Mouse (Mus musculus): ENCODE data around the gene Gm49450. TPM values are rescaled to one million over a fixed set of nuclear protein-coding genes. Genes with fewer than 3 reads are reported as not detected.
"Not testable (repeated sequence)": the region's sequence is repeated elsewhere in the genome, so short reads cannot be mapped to it uniquely, and the experiment has no call there.

The Gm49450 gene
- polyA plus RNA-seq, 1 experiment from 2014 or later = not detected

DNA sequence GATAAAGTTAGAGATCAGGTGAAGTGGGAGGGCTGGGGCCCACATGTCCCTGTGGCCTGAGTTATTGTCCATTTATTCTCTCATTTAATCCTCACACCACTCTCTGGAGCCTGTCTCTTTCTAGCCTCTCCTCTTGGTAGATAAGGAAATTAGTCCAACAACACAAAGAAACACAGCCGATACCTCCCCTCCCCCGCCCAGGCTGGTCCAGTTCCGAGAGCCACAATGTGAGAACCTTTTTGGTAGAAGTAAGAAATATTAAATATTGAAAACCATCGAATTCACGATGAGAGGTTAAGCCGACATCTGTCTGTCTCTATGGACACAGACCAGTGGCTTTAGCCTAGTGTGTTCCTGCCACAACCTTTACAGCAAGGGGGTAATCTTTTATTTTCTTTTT is 31.3 kb upstream of the Gm49450 start:
- 33% methylated on average over 6 of the region's 6 CpGs for WGBS (ENCODE audit: insufficient replicate concordance)
- no peaks in the 10 kb centered on the region for H3K9me3 ChIP-seq (replicated peaks)
- H3K9ac ChIP-seq = peak overlapping the region; percentile 65; the same call in 1 of the 2 replicates
- H3K4me2 ChIP-seq = peak overlapping the region; percentile 77
- peaks cover 10% of the 10 kb centered on the region; the same call in 1 of the 2 replicates for H3K27me3 ChIP-seq
- peak overlapping the region; percentile 82 for H3K27ac ChIP-seq (replicated peaks)
- no peak for ATAC-seq (ENCODE audit: insufficient read depth)
- no peaks in the 10 kb centered on the region for H3K36me3 ChIP-seq (replicated peaks)
- peak overlapping the region; percentile 67 for H3K4me3 ChIP-seq (replicated peaks)
- peaks cover 30% of the 10 kb centered on the region for H3K4me1 ChIP-seq (replicated peaks)

DNA sequence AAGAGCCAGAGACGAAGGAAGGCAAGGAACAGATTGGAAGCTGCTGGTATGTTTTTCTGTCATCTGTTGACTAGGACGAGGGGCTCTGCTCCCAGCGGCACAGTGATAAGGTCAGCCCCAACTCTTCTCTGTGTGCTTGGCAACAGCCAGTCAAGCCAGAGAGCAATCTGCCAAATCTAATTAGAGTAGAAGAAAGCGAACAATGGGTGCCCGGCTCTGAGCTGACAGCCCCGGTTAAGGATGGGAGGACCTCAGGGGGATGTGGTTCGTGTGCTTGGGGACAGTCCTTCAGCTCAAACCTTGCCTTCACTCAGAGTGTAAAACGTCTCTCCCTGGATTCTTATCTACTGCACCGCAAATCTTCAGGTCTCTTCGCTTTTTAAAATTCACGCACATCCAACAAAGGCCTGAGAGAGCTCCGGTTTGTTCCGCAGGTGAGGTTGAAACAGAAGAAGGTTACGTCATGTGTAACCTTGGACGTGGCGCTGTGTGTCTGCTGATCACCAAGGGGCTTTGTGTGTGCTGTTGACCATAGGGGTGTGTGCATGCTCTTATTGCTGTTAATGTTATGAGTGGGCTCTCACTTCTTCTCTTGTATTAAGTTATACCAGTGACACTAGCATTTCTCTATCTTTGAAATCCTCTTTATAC is 30.2 kb upstream of the Gm49450 start:
- ATAC-seq (ENCODE audit: insufficient read depth) = no peak
- Histone ChIP-seq H3K4me3 (replicated peaks) (no peak overlapping the region), H3K9me3 (replicated peaks) (no peaks in the 10 kb centered on the region), H3K36me3 (replicated peaks) (no peaks in the 10 kb centered on the region), H3K27ac (replicated peaks) (no peak overlapping the region), H3K4me2 (no peak overlapping the region), H3K9ac (no peak overlapping the region), H3K27me3 (peaks cover 10% of the 10 kb centered on the region; the same call in 1 of the 2 replicates), H3K4me1 (replicated peaks) (peaks cover 30% of the 10 kb centered on the region)
- WGBS (ENCODE audit: insufficient replicate concordance) = 49% methylated on average over 16 of the region's 16 CpGs

DNA sequence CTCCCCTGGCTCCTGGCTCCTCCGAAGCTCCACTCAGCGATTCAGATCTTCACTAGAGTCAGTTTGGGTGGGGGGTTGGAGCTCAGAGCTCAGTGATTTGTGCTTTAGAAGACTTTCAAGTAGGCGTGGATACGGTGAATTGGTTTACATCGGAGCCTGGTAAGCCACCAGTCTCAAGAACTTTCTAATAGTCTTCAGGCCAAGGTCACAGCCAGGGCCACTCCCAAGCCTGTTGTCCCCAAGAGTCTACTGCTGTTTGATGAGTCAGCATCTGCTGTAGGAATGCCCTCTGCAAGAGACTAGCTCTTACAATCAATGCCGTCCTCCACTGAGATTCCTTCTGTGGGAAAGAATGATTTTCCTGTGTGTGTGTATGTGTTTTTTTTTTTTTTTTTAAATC is 28.7 kb upstream of the Gm49450 start:
- H3K9me3 ChIP-seq (replicated peaks) = no peaks in the 10 kb centered on the region
- no peak for ATAC-seq (ENCODE audit: insufficient read depth)
- H3K4me2 ChIP-seq = no peak overlapping the region
- no peak overlapping the region for H3K4me3 ChIP-seq (replicated peaks)
- H3K27me3 ChIP-seq = peaks cover 13% of the 10 kb centered on the region; the same call in 1 of the 2 replicates
- no peak overlapping the region for H3K9ac ChIP-seq
- H3K4me1 ChIP-seq (replicated peaks) = peaks cover 27% of the 10 kb centered on the region
- WGBS (ENCODE audit: insufficient replicate concordance) = 66% methylated on average over 6 of the region's 6 CpGs
- no peak overlapping the region for H3K27ac ChIP-seq (replicated peaks)
- no peaks in the 10 kb centered on the region for H3K36me3 ChIP-seq (replicated peaks)

DNA sequence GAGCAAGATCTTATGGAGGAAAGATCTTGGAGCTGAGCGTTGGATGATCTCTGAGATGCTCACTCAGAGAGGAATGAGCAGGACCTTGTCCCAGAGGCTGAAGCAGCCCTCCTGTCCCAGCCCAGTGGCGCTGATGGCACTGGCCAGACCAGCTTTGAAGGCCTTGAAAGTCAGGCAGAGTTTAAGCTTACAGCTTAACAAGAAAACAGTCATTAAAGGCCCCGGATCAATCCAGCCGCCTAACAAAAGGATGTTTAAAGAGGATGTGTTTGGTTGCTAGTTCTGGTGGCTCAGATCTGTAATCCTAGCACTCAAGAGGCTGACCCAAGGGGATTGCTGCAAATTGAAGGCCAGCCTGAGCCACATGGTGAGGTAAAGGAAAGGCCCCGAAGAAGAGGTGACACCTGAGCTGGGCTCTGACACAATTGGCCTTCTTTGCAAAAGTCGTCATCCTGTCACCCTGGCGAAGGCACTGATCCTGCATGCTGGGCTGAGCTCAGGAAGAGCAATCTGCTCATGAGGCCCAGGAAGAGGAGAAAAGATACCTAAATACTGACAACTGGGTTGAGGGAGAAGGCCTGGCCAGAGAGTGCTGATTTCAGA is 26.8 kb upstream of the Gm49450 start:
- Histone ChIP-seq H3K4me2 (no peak overlapping the region), H3K36me3 (replicated peaks) (no peaks in the 10 kb centered on the region), H3K4me3 (replicated peaks) (no peak overlapping the region), H3K27ac (replicated peaks) (no peak overlapping the region), H3K4me1 (replicated peaks) (peaks cover 15% of the 10 kb centered on the region), H3K9ac (no peak overlapping the region), H3K9me3 (replicated peaks) (no peaks in the 10 kb centered on the region), H3K27me3 (peaks cover 14% of the 10 kb centered on the region; the same call in 1 of the 2 replicates)
- 59% methylated on average over 7 of the region's 7 CpGs for WGBS (ENCODE audit: insufficient replicate concordance)
- no peak for ATAC-seq (ENCODE audit: insufficient read depth)

DNA sequence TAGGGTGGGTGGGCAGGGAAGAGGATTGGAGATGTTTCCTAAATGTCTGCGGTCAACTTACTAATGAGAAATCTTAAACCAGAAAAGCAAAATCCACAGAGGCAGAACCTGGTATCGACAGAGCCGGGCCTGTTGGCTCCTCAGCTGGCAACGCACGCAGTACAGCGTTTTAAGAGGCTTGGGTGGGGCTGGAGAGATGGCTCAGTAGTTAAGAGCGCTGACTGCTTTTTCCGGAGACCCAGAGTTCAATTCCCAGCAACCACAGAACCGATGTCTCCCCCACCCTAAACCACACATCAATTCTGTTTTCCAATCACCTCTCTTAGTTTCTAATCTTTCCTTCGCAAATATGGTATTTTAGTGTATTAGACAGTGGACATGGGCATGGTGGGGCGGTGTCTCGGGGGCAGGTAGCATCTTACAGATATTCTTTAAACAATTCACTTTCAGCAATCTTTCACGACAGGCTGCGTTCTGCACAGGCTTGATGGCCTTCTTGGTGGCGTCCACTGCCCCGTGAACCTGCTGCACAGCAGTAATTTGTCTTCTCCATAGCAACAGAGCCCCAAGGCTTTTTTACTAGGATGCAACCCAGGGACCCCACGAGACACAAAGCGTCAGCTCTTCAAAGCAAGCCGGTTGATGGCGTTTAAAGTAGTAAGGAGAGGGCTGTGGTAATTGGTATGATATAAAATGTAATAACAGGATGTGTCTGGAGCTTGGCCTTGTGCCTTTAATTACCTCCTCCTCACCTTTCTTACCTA is 25.2 kb upstream of the Gm49450 start:
- Histone ChIP-seq H3K9ac (no peak overlapping the region), H3K36me3 (replicated peaks) (no peaks in the 10 kb centered on the region), H3K9me3 (replicated peaks) (no peaks in the 10 kb centered on the region), H3K4me1 (replicated peaks) (peaks cover 7% of the 10 kb centered on the region; the same call in 1 of the 2 replicates), H3K4me2 (no peak overlapping the region), H3K27ac (replicated peaks) (no peak overlapping the region), H3K27me3 (peaks cover 14% of the 10 kb centered on the region; the same call in 1 of the 2 replicates), H3K4me3 (replicated peaks) (no peak overlapping the region)
- no peak for ATAC-seq (ENCODE audit: insufficient read depth)
- 62% methylated on average over 20 of the region's 20 CpGs for WGBS (ENCODE audit: insufficient replicate concordance)

DNA sequence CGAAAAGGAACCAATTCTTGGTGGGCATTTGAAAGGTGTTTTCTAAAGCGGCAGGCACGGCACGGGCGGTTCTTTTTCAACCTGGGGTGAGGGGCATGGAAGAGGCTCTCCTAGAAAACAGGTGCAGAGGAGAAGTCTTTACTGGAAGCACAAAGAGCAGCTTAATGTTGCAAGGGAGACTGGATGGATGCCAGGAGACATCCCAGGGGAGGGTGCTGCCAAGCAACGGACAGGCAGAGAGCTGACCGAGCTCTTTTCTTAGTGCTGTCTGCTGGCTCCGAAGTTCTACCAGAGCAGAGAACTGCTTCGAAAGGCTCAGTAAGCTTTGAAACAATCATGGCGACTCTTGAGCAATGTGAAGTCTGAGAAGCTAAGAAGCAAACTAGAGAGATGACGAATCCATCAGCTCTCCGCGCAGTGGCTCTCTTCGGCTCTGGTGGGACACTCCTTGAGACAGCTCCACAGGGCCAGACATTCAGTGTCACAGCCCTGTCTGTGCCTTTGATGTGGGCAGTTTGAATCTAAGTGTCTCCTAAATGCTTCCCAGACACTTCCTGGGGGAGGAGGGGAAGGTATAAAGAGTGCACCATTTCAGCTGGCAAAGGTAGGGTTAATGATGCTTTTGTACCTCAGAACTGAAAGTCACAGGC is 24.5 kb upstream of the Gm49450 start:
- Histone ChIP-seq H3K27me3 (peaks cover 14% of the 10 kb centered on the region; the same call in 1 of the 2 replicates), H3K36me3 (replicated peaks) (no peaks in the 10 kb centered on the region), H3K4me1 (replicated peaks) (no peaks in the 10 kb centered on the region), H3K27ac (replicated peaks) (no peak overlapping the region), H3K9ac (no peak overlapping the region), H3K9me3 (replicated peaks) (no peaks in the 10 kb centered on the region), H3K4me3 (replicated peaks) (no peak overlapping the region), H3K4me2 (no peak overlapping the region)
- ATAC-seq (ENCODE audit: insufficient read depth) = no peak
- WGBS (ENCODE audit: insufficient replicate concordance) = 77% methylated on average over 14 of the region's 14 CpGs

DNA sequence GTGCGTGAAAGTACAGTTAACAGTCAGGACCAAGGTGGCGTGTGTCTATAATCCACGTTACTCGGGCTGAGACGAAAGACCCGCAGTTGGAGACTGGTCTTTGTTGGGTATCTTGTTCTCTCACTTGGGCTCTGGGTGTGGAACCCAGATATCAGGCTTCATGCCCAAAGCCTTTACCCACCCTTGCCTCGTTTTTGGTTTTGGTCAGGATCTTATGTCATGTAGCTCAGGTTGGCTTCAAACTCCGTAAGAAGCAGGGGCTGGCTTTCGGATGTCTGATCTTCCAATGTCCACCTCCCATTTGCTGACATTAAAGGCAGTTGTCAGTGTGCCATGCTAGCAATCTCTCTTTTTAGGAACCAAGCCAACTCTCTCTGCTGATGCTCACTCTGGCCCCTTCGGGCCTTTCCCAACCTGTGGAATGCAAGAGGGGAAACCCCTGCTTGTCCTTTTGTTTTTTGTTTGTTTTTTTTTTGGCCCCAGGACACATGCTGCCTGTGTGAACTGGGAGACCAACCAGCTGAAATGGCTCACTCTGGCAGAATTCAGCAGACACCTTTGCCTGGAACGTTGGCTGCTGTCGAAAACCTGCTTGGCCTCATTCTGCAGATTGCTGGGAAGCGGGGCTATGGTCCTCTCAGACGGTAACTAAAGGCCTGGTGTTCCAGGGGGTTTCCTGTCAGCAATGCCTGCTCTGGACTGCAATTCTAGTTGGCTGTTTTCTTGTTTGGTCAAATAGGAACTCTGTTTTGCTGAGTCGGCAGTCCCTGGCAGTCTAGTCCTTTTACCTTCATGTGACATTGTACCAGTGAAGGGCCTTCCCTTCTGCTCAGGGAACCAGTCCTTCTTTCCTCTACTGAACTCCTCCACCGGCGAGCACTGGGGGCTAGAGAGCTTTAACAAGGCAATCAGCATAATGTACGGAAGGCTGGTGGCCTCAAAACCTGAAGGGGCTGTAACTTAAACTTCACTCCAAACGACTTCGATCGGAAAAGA is 23.7 kb upstream of the Gm49450 start:
- H3K4me2 ChIP-seq = no peak overlapping the region
- no peaks in the 10 kb centered on the region for H3K9me3 ChIP-seq (replicated peaks)
- no peaks in the 10 kb centered on the region for H3K36me3 ChIP-seq (replicated peaks)
- WGBS (ENCODE audit: insufficient replicate concordance) = 70% methylated on average over 21 of the region's 21 CpGs
- no peak overlapping the region for H3K9ac ChIP-seq
- no peak overlapping the region for H3K27ac ChIP-seq (replicated peaks)
- no peak for ATAC-seq (ENCODE audit: insufficient read depth)
- no peak overlapping the region for H3K4me3 ChIP-seq (replicated peaks)
- H3K27me3 ChIP-seq = peaks cover 14% of the 10 kb centered on the region; the same call in 1 of the 2 replicates
- H3K4me1 ChIP-seq (replicated peaks) = no peaks in the 10 kb centered on the region

DNA sequence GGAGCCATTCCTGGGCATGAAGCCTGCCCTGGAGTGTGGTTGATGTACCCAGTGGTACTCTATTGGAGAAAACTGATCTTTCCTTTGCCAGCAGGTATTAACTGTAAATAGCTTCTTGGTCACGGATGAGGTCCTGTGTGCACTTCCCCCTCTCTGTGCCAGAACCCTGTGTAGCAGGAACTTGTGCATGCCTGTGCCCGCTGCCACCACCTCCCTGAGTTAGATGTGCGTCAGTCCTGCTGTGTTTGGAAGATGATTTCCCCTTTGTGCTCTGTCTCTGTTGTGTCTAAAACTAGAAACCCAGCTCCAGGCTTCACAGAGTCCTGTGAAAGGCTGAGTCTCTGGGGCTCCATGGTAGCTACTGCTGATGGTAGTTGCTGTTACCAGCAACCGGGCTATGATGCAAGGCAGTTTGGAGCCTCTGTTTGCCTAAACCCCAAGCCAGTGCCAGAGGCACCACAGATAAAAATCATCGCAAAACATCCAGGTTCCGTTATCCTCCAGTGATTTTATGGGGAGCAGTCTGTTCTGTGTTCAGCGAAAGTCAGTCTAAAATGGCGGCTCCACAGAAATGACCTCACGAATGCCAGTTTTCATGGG is 19.8 kb upstream of the Gm49450 start:
- H3K4me1 ChIP-seq (replicated peaks) = peaks cover 9% of the 10 kb centered on the region; the same call in 1 of the 2 replicates
- H3K4me3 ChIP-seq (replicated peaks) = no peak overlapping the region
- no peak for ATAC-seq (ENCODE audit: insufficient read depth)
- WGBS (ENCODE audit: insufficient replicate concordance) = 74% methylated on average over 9 of the region's 9 CpGs
- H3K27ac ChIP-seq (replicated peaks) = no peak overlapping the region
- H3K9ac ChIP-seq = no peak overlapping the region
- H3K9me3 ChIP-seq (replicated peaks) = no peaks in the 10 kb centered on the region
- H3K27me3 ChIP-seq = peaks cover 6% of the 10 kb centered on the region; the same call in 1 of the 2 replicates
- H3K4me2 ChIP-seq = no peak overlapping the region
- H3K36me3 ChIP-seq (replicated peaks) = no peaks in the 10 kb centered on the region

DNA sequence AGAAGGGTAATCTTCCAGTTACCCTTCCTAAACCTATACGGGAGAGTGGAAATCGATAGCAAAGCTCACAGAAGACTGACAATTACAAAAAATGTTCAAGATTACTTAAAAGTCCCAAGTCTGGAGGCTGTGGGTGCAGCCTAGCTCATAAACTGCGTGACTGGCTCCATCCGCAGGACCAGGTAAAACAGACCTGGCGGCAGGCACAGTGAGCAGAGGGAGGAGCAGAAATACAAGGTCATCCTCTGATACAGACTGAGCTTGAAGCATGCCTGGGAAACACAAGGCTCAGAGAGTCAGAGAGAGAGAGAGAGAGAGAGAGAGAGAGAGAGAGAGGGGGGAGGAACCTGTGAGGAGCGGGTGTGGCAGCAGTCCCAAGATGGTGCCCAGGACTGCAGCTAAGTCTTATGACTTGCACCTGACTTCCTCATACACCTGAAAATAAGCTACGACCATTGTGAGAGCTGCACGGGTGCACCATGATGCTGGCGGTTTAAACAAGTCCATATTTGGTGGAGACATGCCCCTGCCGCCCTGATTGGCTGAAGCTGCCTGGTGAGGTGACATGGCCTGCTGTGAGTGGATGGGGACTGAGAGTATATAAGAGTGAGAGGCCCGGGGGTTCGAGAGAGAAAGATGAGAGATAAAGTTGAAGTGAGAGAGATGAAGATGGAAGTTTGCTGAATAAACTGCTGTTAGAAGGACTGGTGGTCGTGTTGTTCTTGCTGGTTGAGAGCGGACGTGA is 18.4 kb upstream of the Gm49450 start:
- not testable (repeated sequence) for H3K9me3 ChIP-seq (replicated peaks); ATAC-seq (ENCODE audit: insufficient read depth); H3K27ac ChIP-seq (replicated peaks); H3K9ac ChIP-seq; H3K4me2 ChIP-seq; H3K36me3 ChIP-seq (replicated peaks); H3K27me3 ChIP-seq; H3K4me3 ChIP-seq (replicated peaks); H3K4me1 ChIP-seq (replicated peaks)
- WGBS (ENCODE audit: insufficient replicate concordance) = 58% methylated on average over 15 of the region's 15 CpGs

Measured in liver, embryonic 15.5 days (tissue).